Mouse (Mus musculus) thymus, adult 2 months (tissue): Measurements from ENCODE around the gene Triobp. TPM values are rescaled to one million over a fixed set of nuclear protein-coding genes. Genes with fewer than 3 reads are reported as not detected.

ENCODE experiments used
- DNase-seq: peaks from one replicate; pipeline ENCODE4 v3.0.0; 2021
- H3K27ac ChIP-seq: fragments of 200-500 bp; 2 replicates; pipeline ENCODE4 v1.5.1; 2012; ENCODE audit warnings: low read length, control low read depth; ENCODE audit not compliant: control insufficient read depth, insufficient read depth
- H3K27me3 ChIP-seq: fragments of 200-500 bp; 2 replicates; pipeline ENCODE4 v1.6.1; 2012; ENCODE audit warnings: mild to moderate bottlenecking, low read length, moderate library complexity, mixed read lengths; ENCODE audit not compliant: control insufficient read depth, insufficient read depth
- H3K36me3 ChIP-seq: fragments of 200-500 bp; 2 replicates; pipeline ENCODE4 v1.6.1; 2012; ENCODE audit warnings: mild to moderate bottlenecking, low read length, moderate library complexity; ENCODE audit not compliant: control insufficient read depth, insufficient read depth
- H3K4me1 ChIP-seq: fragments of 200-500 bp; replicated peaks from 2 replicates; pipeline ENCODE4 v1.6.1; 2012; ENCODE audit warnings: low read length; ENCODE audit not compliant: control insufficient read depth, insufficient read depth
- H3K4me3 ChIP-seq: fragments of 200-500 bp; 2 replicates; pipeline ENCODE4 v1.5.1; 2012; ENCODE audit warnings: mild to moderate bottlenecking, low read length, control low read depth, moderate library complexity; ENCODE audit not compliant: control insufficient read depth, insufficient read depth
- CTCF ChIP-seq: fragments of 200-500 bp; IDR thresholded peaks from 2 replicates; pipeline ENCODE4 v1.5.1; 2012; ENCODE audit warnings: mild to moderate bottlenecking, control low read depth, low read length, moderate library complexity, borderline replicate concordance; ENCODE audit not compliant: control insufficient read depth, poor library complexity, insufficient read depth; ENCODE audit errors: extremely low read depth
- POLR2A ChIP-seq: fragments of 200-500 bp; IDR thresholded peaks from 2 replicates; pipeline ENCODE4 v1.6.1; 2012; ENCODE audit warnings: mild to moderate bottlenecking, low read length, control low read depth, moderate library complexity; ENCODE audit not compliant: control insufficient read depth, poor library complexity, insufficient read depth; ENCODE audit errors: extremely low read depth
- WGBS: fragments of 180-500 bp; shearing (Covaris S2); methylation state at CpG from one replicate; pipeline ENCODE4 v1.1.7; 2018; 5-methylcytosine and 5-hydroxymethylcytosine counted together
- polyA plus RNA-seq: library from polyadenylated mRNA; depleted of rRNA; stranded (reverse); fragments of >200 nt; gene quantifications from 2 replicates; pipeline ENCODE4 v1.2.3, GENCODE M21; 2012; rRNA removed

Triobp gene
- polyA plus RNA-seq: 52.2 and 70.7 TPM in 2 replicates

DNA sequence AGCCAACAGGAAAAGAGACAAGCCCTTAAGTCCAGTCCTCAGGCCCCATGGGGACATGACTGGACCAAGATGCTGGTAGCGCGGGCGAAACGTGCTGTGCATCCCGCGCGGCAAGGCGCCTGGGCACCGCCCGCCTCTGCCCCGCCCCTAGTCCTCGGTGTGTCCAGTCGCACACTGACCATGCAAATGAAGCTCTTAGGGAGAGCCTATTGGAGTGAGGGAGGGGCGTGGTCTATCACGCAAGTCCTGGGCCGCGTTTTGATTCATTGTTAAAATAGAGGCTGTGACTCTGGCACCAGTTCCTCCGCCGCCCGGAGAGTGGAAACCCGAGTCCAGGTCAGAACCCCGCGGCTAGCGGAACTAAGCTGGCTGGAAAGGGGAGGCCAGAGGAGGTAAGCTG lies at the start of gene Triobp:
TSS of gene Triobp (plus strand) at position 68 of the 400 bp plus-strand sequence.
- WGBS: 3% methylated on average over 24 of the region's 24 CpGs
- no peak within 1 kb of the TSS for H3K4me3 ChIP-seq

DNA sequence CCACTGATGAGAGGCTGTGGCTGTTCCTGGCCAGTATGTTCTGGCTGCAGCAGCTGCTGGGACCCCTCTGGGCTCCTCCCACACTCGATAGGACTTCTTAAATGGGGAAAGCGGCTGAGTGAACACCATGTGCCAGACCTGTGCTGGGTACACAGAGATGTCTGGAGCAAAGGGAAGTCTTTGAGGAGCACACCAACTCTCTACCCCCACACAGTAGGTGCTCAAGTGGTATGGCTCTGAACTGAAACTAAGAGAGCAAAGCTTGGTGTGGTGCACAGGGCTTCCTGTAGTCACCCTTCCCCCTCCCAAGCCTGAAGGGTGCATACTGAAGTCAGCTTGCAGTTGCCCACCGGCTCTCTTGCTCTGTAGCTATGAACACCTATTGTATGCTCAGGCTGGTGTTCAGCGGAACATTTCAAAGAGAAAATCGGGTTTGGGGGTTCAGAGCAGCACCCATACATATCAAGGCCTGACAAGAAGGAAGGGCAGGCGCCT lies 49.0 kb upstream of the Triobp start:
- no peak for TF ChIP-seq POLR2A
- no peak for TF ChIP-seq CTCF
- H3K36me3 ChIP-seq: no peaks in the 10 kb centered on the region
- DNase-seq: peak; percentile 74
- H3K4me1 ChIP-seq: peaks cover 72% of the 10 kb centered on the region
- H3K27me3 ChIP-seq: no peaks in the 10 kb centered on the region
- H3K4me3 ChIP-seq: peak overlapping the region; percentile 87
- 3% methylated on average over 6 of the region's 6 CpGs for WGBS
- H3K27ac ChIP-seq: peak overlapping the region; percentile 92

More for the DNA sequence above, at the start of gene Triobp:
- no peak for TF ChIP-seq POLR2A
- TF ChIP-seq CTCF: no peak
- H3K27me3 ChIP-seq: peaks cover 20% of the 10 kb centered on the region
- DNase-seq: no peak
- H3K36me3 ChIP-seq: no peaks in the 10 kb centered on the region
- H3K4me1 ChIP-seq: no peaks in the 10 kb centered on the region
- no peak within 1 kb of the TSS for H3K27ac ChIP-seq

DNA sequence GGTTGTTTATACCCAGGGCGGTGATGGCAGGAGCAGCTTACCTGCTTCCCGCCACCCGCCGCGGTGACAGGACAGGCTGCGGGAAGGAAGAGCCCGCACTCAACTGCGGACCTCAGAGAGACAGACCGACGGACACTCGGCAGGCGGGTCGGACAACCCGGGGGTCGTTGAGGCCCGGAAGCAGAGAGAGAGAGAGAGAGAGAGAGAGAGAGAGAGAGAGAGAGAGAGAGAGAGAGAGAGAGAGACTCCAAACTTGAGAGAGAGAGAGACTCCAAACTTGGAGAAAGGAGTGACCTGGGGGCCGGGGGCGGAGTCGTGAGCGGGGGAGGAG lies 48.1 kb upstream of the Triobp start, which contains the start of gene Gm49510:
TSS of gene Gm49510 (plus strand) at position 259 of the 331 bp plus-strand sequence.
- Histone ChIP-seq H3K36me3 (peaks cover 2% of the 10 kb centered on the region), H3K4me1 (peaks cover 65% of the 10 kb centered on the region), H3K27ac (peak within 1 kb of the TSS; percentile 92), H3K4me3 (peak within 1 kb of the TSS; percentile 87), H3K27me3 (no peaks in the 10 kb centered on the region)
- 2% methylated on average over 20 of the region's 20 CpGs for WGBS
- TF ChIP-seq POLR2A (no peak), CTCF (no peak)
- no peak for DNase-seq

DNA sequence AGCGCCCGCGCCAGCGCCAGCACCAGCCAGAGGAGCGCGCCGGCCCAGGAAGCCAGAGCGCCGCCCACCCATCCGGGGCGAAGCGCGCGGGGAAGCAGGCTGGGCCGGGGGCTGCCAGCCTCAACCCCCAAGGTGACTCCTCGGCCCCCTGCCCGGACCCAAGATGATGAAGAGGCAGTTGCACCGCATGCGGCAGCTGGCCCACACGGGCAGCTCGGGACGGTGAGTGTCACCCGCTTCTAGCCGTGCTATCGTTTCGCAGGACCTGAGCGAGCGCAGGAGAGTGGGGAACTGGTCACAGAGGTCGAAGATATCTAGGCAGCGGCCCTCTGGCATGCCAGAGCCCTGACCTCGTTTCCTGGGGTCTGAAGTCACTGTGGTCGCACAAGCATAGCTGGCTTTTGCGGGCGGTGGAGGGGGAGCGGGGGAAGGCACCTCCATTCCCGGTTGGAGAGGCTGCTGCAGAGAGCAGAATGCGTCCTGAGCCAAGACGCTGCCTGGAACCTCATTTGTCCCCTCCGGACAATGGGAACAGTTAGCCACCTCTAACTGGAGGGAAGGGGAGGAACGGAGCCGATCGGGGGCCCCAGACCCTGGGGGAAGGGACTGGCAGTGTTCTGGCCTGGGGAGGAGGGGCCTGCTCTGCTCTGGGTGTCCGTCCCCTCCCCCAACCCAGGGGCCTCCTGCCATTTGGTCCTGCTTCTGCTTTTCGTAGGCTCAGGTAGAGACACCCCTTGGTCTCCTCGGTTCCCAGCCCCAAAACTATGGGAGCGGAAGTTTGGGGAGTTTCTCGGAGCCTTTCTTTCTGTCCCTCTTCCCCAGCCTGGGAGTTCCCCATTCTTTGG lies 47.6 kb upstream of the Triobp start, which contains the start of gene Sh3bp1:
TSS of gene Sh3bp1 (plus strand) at position 29 of the 845 bp plus-strand sequence.
- H3K4me3 ChIP-seq: peak within 1 kb of the TSS; percentile 87
- DNase-seq: peak; percentile 83
- H3K36me3 ChIP-seq: peaks cover 8% of the 10 kb centered on the region
- H3K27ac ChIP-seq: peak within 1 kb of the TSS; percentile 92
- no peaks in the 10 kb centered on the region for H3K27me3 ChIP-seq
- no peak for TF ChIP-seq CTCF
- TF ChIP-seq POLR2A: peak; percentile 83
- H3K4me1 ChIP-seq: peaks cover 59% of the 10 kb centered on the region
- WGBS: under 1% methylated on average over 47 of the region's 47 CpGs

DNA sequence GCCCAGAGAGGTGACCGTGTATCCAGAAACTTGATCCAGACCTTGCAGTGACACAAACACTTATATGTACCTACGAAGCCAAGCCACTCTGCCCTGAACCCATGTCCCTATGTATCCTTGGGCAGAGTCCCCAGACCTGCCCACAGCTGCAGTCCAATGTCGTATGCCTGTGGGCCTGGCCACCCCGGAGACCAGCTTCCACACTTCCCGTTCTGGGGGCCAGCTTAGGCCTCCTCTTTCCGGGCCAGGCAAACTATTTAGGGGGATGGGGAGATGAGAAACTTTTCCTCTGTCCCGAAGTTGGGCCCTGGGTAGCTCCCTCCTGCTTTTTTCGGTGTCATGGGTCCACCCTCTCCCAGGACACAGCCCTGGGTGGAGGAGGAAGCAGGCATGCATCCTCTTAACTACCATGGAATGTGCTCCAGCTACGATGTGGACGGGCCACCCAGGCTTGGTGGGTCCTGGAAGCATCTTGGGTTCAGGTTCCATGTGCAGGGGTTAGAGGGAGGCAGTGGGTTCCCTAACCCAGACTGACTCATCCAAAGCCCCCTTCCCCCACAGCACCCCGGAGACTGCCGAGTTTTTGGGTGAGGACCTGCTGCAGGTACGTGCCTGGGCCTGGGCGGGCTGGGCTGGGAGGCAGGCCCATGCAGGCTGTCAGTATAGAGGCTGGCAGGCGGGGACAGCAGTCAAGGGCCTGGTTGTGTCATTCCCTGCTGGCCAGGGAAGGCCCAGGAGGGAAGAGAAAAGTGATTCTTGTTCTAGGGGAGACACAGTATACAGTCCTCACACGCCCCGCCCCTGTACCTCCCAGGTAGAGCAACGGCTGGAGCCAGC lies 46.7 kb upstream of the Triobp start:
- Histone ChIP-seq H3K36me3 (peaks cover 15% of the 10 kb centered on the region), H3K4me1 (peaks cover 50% of the 10 kb centered on the region), H3K4me3 (peak overlapping the region; percentile 87), H3K27ac (0 out of 2 replicates have a peak overlapping the region, but pooled peaks have one; percentile 23), H3K27me3 (no peaks in the 10 kb centered on the region)
- WGBS: 34% methylated on average over 18 of the region's 18 CpGs
- DNase-seq: no peak
- TF ChIP-seq POLR2A: no peak
- TF ChIP-seq CTCF: no peak

DNA sequence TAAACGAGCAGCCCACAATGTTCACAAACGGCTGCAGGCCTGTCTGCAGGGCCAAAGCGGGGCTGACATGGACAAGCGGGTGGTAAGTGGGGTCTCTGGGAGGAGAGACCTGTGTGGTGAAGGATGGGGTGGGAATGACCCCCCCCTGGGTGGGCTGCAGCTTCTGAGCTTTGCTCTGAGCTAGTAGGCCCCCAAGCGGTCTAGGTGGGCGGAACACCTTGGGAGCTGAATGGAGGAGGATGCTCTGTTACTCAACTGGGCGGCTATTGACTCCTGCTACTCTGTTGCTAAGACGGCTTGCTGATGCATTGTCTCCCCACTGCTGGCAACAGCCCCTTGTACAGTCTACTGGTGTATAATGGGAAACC lies 46.1 kb upstream of the Triobp start:
- no peak for DNase-seq
- peaks cover 44% of the 10 kb centered on the region for H3K4me1 ChIP-seq
- H3K27me3 ChIP-seq: no peaks in the 10 kb centered on the region
- H3K4me3 ChIP-seq: peak overlapping the region; percentile 87; the same call in 1 of the 2 replicates
- no peak for TF ChIP-seq POLR2A
- 76% methylated on average over 8 of the region's 8 CpGs for WGBS
- peaks cover 17% of the 10 kb centered on the region for H3K36me3 ChIP-seq
- H3K27ac ChIP-seq: no peak overlapping the region
